Mouse (Mus musculus): ENCODE results near the gene Dlg2.

DNA sequence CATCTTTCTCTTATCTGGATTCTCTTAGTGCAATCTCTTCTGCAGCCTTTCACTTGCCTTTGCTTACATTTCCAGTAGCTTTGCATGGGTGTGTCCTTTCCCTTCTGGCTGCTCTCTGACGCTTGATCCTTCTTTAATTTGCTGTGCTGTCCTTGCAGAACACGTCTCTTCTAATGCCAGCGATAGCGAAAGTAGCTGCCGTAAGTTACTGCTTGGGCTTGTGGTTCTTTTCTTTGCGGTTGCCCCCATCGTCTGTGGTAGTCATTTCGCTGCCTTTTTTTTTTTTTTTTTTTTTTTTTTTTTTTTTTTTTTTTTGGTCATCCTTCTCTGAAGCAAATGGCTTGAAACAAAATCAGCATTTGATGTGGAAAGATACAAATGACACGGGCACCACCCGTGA lies 1944.0 kb downstream of the Dlg2 start:
- TF ChIP-seq CTCF (IDR thresholded peaks at IDR 0.05; ENCODE audit: extremely low read depth, insufficient read depth, insufficient read length, insufficient replicate concordance), result no peak
- TF ChIP-seq POLR2A (IDR thresholded peaks at IDR 0.05; ENCODE audit: low read depth, low read length), result no peak
